Mouse (Mus musculus) adrenal gland, postnatal 14 days (tissue): Measurements from ENCODE around the gene Tbc1d24. TPM values are rescaled to one million over a fixed set of nuclear protein-coding genes. Genes with fewer than 3 reads are reported as not detected.

Source experiments
- DNase-seq: peaks from one replicate; pipeline ENCODE4 v3.0.0; 2021; ENCODE audit warnings: mixed read lengths
- long read RNA-seq, 2 experiments: library from polyadenylated mRNA; stranded (forward); transcript quantifications; one replicate each; pipeline ENCODE4 v2.0.0; 2021
- total RNA-seq: library from RNA; stranded (reverse); gene quantifications from 2 replicates; pipeline ENCODE4 v1.2.3, GENCODE M21; 2021

Tbc1d24 gene
- total RNA-seq, result 11.0 and 14.6 TPM in 2 replicates
- long read RNA-seq, experiment 1, result 0 reads
- long read RNA-seq, experiment 2, partial matches to known transcripts, result 0 of 1 reads
- long read RNA-seq, experiment 2, other reads (novel, unspliced or antisense), result 1 of 1 reads

- peak; percentile 95 for DNase-seq
Measured at GRCm38 (mm10) chr17:24205284-24205888, at the start of gene Tbc1d24. TSS of gene Tbc1d24 (minus strand) at chr17:24205562.

GRCm38 (mm10) chr17:24252329-24252728 is 47.0 kb upstream of the Tbc1d24 start:
- no peak for DNase-seq

- DNase-seq, result peak; percentile 97
Measured at GRCm38 (mm10) chr17:24251320-24252069, 46.1 kb upstream of the Tbc1d24 start, which contains the start of gene Ccnf. TSS of gene Ccnf (minus strand) at chr17:24251484.

GRCm38 (mm10) chr17:24250988-24251319 is 45.6 kb upstream of the Tbc1d24 start:
- no peak for DNase-seq

GRCm38 (mm10) chr17:24248641-24249040 is 43.3 kb upstream of the Tbc1d24 start:
- DNase-seq, result no peak

- DNase-seq, result no peak
Measured at GRCm38 (mm10) chr17:24244061-24244460, 38.7 kb upstream of the Tbc1d24 start.

GRCm38 (mm10) chr17:24243311-24243969 is 38.1 kb upstream of the Tbc1d24 start:
- peak; percentile 67 for DNase-seq

- no peak for DNase-seq
Measured at GRCm38 (mm10) chr17:24236921-24237320, 31.6 kb upstream of the Tbc1d24 start.

GRCm38 (mm10) chr17:24236479-24236878 is 31.1 kb upstream of the Tbc1d24 start:
- no peak for DNase-seq

- no peak for DNase-seq
Measured at GRCm38 (mm10) chr17:24227941-24228340, 22.6 kb upstream of the Tbc1d24 start.

- DNase-seq, result no peak
Measured at GRCm38 (mm10) chr17:24226721-24227120, 21.4 kb upstream of the Tbc1d24 start.

GRCm38 (mm10) chr17:24225851-24226250 is 20.5 kb upstream of the Tbc1d24 start:
- no peak for DNase-seq

- no peak for DNase-seq
Measured at GRCm38 (mm10) chr17:24224741-24225140, 19.4 kb upstream of the Tbc1d24 start.

- no peak for DNase-seq
Measured at GRCm38 (mm10) chr17:24223513-24223912, 18.2 kb upstream of the Tbc1d24 start.

GRCm38 (mm10) chr17:24222653-24223052 is 17.3 kb upstream of the Tbc1d24 start:
- DNase-seq, result no peak

- peak; percentile 97 for DNase-seq
Measured at GRCm38 (mm10) chr17:24220435-24221411, 15.4 kb upstream of the Tbc1d24 start, which contains the start of gene Tedc2. TSS of gene Tedc2 (minus strand) at chr17:24220851.

- DNase-seq, result no peak
Measured at GRCm38 (mm10) chr17:24216836-24217235, 11.5 kb upstream of the Tbc1d24 start.

GRCm38 (mm10) chr17:24213186-24213585 is 7.8 kb upstream of the Tbc1d24 start:
- no peak for DNase-seq

GRCm38 (mm10) chr17:24212441-24213018 is 7.2 kb upstream of the Tbc1d24 start:
- no peak for DNase-seq

- peak; percentile 83 for DNase-seq
Measured at GRCm38 (mm10) chr17:24211631-24212440, 6.5 kb upstream of the Tbc1d24 start.
